Mouse (Mus musculus) G1E (cell line): ENCODE data around the gene A630095N17Rik.

ENCODE experiments used
- CTCF ChIP-seq: IDR thresholded peaks from 2 replicates; pipeline ENCODE4 v1.5.1; 2012; ENCODE audit warnings: low read depth, low read length, inconsistent platforms, mixed read lengths
- GATA1 ChIP-seq: IDR thresholded peaks from 2 replicates; pipeline ENCODE4 v1.6.1; 2012; ENCODE audit warnings: borderline replicate concordance, low read length, inconsistent platforms, mixed read lengths
- POLR2AphosphoS5 ChIP-seq: IDR thresholded peaks from 2 replicates; pipeline ENCODE4 v1.6.1; 2012; ENCODE audit warnings: low read depth, low read length, inconsistent platforms; ENCODE audit not compliant: insufficient replicate concordance

DNA sequence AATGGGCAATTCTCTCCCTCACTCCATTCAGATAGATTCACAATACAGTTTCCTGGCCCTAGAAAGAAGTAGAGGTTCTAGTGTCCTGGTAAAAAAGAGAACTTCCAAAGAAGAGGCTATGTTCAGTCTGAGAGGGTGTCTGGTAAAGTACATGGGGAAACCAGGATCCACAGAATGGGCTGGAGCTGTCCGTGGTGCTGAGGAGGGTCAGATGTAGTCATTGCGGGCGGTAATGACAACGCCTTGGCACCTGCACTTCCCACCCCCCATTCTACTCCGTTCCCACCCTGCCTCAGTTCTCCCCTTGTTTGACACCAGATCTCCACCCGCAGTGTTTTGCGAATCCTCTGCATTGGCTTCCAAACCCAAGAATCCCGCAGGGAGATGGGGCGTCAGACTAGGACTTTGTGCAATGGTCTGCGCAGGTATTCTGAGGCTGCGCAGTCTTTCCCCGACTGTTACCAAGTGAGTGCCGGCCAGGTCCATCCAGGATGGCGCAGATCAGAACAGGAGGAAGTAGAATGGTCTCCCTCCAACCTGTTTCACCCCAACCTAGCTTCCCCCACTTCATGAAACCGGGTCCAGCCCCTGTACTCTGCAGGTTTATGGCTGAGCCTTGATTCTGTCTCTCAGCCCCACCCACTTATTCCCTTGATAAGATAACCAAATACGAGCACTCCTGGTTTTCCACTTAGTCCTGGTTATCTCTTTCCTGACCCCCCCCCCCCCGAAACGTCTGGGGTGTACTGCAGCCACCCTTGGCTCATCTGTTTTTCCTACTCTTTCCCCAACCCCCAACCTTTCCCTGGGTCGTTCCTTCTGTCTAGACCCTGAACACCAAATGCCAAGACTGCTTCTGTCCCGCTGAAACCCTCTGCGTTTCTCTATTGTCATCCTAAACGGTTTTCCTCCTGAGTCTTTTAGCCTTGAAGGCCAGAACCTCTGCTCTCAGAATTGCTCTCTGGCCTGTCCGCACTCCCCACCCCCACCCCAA lies 45.6 kb upstream of the A630095N17Rik start:
- TF ChIP-seq GATA1 = no peak
- no peak for TF ChIP-seq CTCF
- TF ChIP-seq POLR2AphosphoS5 = no peak
